Mouse (Mus musculus) kidney, postnatal 0 days (tissue): ENCODE results near the gene Tenm3. TPM values are rescaled to one million over a fixed set of nuclear protein-coding genes. Genes with fewer than 3 reads are reported as not detected.

Source experiments
- ATAC-seq: fragments of 200-750 bp; cut with Nextera tagmentation; replicated peaks from 2 replicates; pipeline ENCODE4 v1.8.0; 2017; ENCODE audit warnings: low read depth, moderate number of reproducible peaks, moderate TSS enrichment, moderate library complexity; ENCODE audit not compliant: low FRiP score
- DNase-seq: peaks from one replicate; pipeline ENCODE4 v3.0.0-alpha.2; 2016; ENCODE audit warnings: low spot score
- H3K27ac ChIP-seq: fragments of 300-500 bp; sonication (generic); 2 replicates; pipeline ENCODE4 v1.5.1; 2014; ENCODE audit warnings: mild to moderate bottlenecking
- H3K27me3 ChIP-seq: fragments of 300-500 bp; sonication (generic); 2 replicates; pipeline ENCODE4 v1.6.1; 2014; ENCODE audit warnings: low read length, mixed read lengths; ENCODE audit not compliant: insufficient read depth
- H3K36me3 ChIP-seq: fragments of 300-500 bp; sonication (generic); 2 replicates; pipeline ENCODE4 v1.6.1; 2014; ENCODE audit warnings: low read length, mixed read lengths; ENCODE audit not compliant: insufficient read depth
- H3K4me1 ChIP-seq: fragments of 300-500 bp; sonication (generic); replicated peaks from 2 replicates; pipeline ENCODE4 v1.6.1; 2014; ENCODE audit warnings: antibody characterized with exemption, low read length, mixed read lengths; ENCODE audit not compliant: insufficient read depth
- H3K4me2 ChIP-seq: fragments of 300-500 bp; sonication (generic); 2 replicates; pipeline ENCODE4 v1.6.1; 2014; ENCODE audit warnings: mild to moderate bottlenecking, low read length, moderate library complexity, mixed read lengths
- H3K4me3 ChIP-seq: fragments of 300-500 bp; sonication (generic); replicated peaks from 2 replicates; pipeline ENCODE4 v1.5.1; 2014; ENCODE audit warnings: low read depth, low read length
- H3K9ac ChIP-seq: fragments of 300-500 bp; sonication (generic); 2 replicates; pipeline ENCODE4 v1.6.1; 2014; ENCODE audit warnings: low read depth, low read length
- H3K9me3 ChIP-seq: fragments of 300-500 bp; sonication (generic); replicated peaks from 2 replicates; pipeline ENCODE4 v1.6.1; 2016; ENCODE audit warnings: low read length, inconsistent platforms, mixed read lengths
- CTCF ChIP-seq: IDR thresholded peaks from 2 replicates; pipeline ENCODE4 v1.5.1; 2016; ENCODE audit warnings: antibody characterized with exemption, low read depth, mild to moderate bottlenecking, moderate library complexity
- WGBS: fragments of 180-500 bp; shearing (Covaris S2); extraction: QIAGEN DNeasy Blood & Tissue Kit; methylation state at CpG from one replicate; pipeline ENCODE4 v1.1.7; 2014; 5-methylcytosine and 5-hydroxymethylcytosine counted together
- polyA plus RNA-seq: library from polyadenylated mRNA; unstranded; fragments of >200 nt; fragmentation: Nextera tagmentation; extraction: Ambion mirVana; gene quantifications from 2 replicates; pipeline ENCODE4 v1.2.1, GENCODE M21; 2015

Gene Tenm3
- polyA plus RNA-seq, 1 experiment from 2014 or later, result 15.3 TPM

DNA sequence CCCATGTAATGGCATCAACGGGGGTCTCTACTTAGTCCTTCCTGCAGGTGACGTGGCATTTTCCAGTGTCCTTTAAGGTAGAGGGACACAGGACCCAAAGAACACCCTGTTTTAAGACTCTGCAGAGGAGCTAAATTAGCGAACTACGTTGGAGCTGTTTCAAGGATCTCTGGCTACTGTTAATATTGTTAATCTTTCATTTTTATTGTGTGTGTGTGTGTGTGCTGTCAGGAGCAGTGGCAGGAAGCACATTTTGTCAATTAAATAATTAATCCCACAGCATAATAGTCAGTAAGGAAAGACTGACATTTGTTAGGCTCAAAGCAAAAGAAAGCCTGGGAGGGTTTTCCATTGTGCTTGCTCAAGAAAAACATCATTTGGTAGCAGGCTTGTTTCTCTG, 172.4 kb downstream of the Tenm3 start:
- Histone ChIP-seq H3K4me2 (no peak overlapping the region), H3K4me3 (no peak overlapping the region), H3K27ac (no peak overlapping the region), H3K36me3 (no peaks in the 10 kb centered on the region), H3K4me1 (no peaks in the 10 kb centered on the region), H3K9ac (no peak overlapping the region), H3K27me3 (no peaks in the 10 kb centered on the region), H3K9me3 (no peaks in the 10 kb centered on the region)
- DNase-seq (peak; percentile 62), ATAC-seq (no peak)
- WGBS, result 39% methylated on average over 4 of the region's 4 CpGs
- no peak for TF ChIP-seq CTCF

DNA sequence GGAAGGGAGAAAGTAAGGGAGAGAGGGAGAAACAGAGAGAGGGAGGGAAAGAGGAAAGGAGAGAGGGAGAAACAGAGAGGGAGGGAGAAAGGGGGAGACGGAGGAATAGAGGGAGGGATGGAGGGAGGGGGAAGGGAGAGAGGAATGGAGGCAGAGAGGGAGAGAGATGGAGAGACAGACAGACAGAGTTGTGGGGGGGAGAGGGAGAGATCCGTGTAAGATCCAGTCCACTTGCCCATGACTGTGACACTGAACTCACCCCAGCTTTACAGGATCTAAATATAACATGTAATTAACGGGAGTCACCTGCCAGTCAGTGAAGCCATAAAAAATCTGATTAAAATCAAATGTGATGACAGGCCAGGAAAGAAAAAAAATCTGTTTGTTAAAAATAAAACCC, 172.9 kb downstream of the Tenm3 start:
- H3K27ac ChIP-seq, result no peak overlapping the region
- no peaks in the 10 kb centered on the region for H3K4me1 ChIP-seq
- no peaks in the 10 kb centered on the region for H3K36me3 ChIP-seq
- ATAC-seq, result no peak
- no peaks in the 10 kb centered on the region for H3K27me3 ChIP-seq
- TF ChIP-seq CTCF, result no peak
- H3K9me3 ChIP-seq, result no peaks in the 10 kb centered on the region
- WGBS, result 16% methylated on average over 3 of the region's 3 CpGs
- H3K4me3 ChIP-seq, result no peak overlapping the region
- no peak overlapping the region for H3K9ac ChIP-seq
- peak; percentile 38 for DNase-seq
- no peak overlapping the region for H3K4me2 ChIP-seq

DNA sequence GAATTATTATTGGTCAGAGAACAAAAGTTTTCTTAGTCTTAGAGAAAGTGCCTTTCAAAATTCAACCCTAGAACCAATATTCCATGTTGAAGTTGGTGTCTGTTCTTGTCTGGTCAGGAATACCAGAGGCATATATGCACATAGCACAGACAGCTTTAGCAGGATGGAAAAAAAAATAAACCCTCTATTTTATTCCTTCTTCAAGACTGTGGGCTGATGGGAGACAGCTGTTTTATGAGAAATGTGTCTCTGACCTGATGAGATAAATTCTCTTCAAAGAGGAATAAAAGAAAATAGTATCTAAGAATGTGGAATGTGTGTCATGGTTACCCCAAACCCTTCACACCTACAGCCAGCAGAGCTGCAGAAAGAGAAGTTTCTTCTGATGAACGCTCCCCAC, 173.4 kb downstream of the Tenm3 start:
- H3K27ac ChIP-seq, result no peak overlapping the region
- ATAC-seq, result no peak
- no peak overlapping the region for H3K9ac ChIP-seq
- DNase-seq, result peak; percentile 59
- WGBS, result 59% methylated on average over 1 of the region's 1 CpGs
- H3K4me1 ChIP-seq, result no peaks in the 10 kb centered on the region
- H3K27me3 ChIP-seq, result no peaks in the 10 kb centered on the region
- no peak overlapping the region for H3K4me3 ChIP-seq
- no peaks in the 10 kb centered on the region for H3K9me3 ChIP-seq
- H3K4me2 ChIP-seq, result no peak overlapping the region
- no peaks in the 10 kb centered on the region for H3K36me3 ChIP-seq
- no peak for TF ChIP-seq CTCF

DNA sequence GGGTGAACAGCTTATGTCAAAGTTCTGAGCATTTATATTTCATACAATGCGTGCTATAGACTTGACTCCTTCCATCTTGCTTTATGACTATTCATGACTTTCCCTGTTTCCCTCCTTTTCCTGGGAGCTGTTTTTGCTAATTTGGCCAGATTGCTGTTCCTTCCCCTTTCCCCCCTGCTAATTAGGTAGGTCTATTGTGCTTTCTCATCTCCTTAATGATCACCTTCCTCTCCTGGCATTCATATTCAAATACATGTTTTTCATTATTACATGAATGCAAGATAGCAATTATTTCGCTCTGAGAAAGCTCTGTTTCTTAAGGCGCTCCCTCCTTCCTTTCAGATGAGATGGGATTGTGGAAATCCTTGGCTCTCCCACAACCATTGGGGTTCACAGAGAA, 178.6 kb downstream of the Tenm3 start:
- Histone ChIP-seq H3K9me3 (no peaks in the 10 kb centered on the region), H3K4me1 (no peaks in the 10 kb centered on the region), H3K36me3 (no peaks in the 10 kb centered on the region), H3K9ac (no peak overlapping the region), H3K27me3 (no peaks in the 10 kb centered on the region), H3K4me2 (no peak overlapping the region), H3K4me3 (no peak overlapping the region), H3K27ac (no peak overlapping the region)
- DNase-seq (no peak), ATAC-seq (no peak)
- TF ChIP-seq CTCF, result no peak
- WGBS, result 95% methylated on average over 3 of the region's 3 CpGs

DNA sequence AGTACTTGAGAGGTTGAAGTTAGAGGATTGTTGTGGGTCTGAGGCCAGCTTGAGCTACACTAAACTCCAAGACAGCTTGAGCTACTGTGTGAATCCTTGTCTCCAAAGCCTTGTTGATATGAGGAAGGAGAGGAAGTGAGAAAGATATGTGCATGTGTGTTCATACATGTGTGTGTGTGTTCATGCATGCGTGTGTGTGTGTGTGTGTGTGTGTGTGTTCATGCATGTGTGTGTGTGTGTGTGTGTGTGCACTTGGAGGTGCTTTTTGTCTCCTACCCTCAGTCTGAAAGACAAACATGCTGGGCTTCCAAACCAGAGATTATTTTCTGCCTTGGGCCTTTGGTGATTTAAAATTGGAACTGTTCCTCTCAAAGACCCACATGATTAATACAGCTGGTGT, 184.5 kb downstream of the Tenm3 start:
- WGBS, result 100% methylated on average over 1 of the region's 1 CpGs
- no peak for ATAC-seq
- no peak overlapping the region for H3K9ac ChIP-seq
- TF ChIP-seq CTCF, result no peak
- no peak overlapping the region for H3K4me2 ChIP-seq
- DNase-seq, result no peak
- no peaks in the 10 kb centered on the region for H3K4me1 ChIP-seq
- H3K27me3 ChIP-seq, result no peaks in the 10 kb centered on the region
- no peaks in the 10 kb centered on the region for H3K36me3 ChIP-seq
- H3K9me3 ChIP-seq, result no peaks in the 10 kb centered on the region
- H3K4me3 ChIP-seq, result no peak overlapping the region
- H3K27ac ChIP-seq, result no peak overlapping the region

DNA sequence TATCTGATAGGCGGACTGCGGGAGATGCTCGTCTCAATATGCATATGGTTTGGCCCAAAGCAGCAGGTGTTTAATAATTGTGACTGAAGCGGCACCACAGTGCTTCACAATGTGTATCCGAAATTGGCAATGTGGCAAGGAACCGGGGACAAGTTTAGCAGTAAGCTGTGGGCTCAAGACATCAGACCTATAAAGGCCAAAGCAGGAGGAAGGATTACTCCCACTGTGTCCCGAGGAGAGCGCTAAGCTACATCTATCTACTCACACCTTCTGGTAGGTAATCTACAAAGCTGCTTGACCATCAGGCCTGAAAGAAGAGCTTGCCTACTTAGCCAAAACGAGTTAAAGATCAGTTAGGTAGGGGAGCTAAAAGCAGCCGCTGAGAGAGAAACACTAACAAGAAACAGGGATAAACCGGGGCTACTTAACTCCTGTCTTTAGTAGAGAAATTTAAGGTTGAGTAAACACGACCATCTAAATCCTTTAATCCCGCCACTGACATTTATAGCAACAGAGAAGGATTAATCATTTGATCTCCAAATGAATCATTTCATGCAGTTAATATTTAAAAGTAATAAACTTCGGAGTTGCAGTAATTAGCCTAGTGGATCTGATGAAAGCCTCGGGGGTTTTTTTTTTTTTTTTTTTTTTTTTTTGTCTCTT, 188.2 kb downstream of the Tenm3 start:
- peak overlapping the region; percentile 11; the same call in 1 of the 2 replicates for H3K4me2 ChIP-seq
- ATAC-seq (no peak), DNase-seq (peak; percentile 68)
- H3K4me3 ChIP-seq, result no peak overlapping the region
- WGBS, result 44% methylated on average over 15 of the region's 15 CpGs
- no peaks in the 10 kb centered on the region for H3K9me3 ChIP-seq
- H3K36me3 ChIP-seq, result no peaks in the 10 kb centered on the region
- no peaks in the 10 kb centered on the region for H3K4me1 ChIP-seq
- no peaks in the 10 kb centered on the region for H3K27me3 ChIP-seq
- H3K9ac ChIP-seq, result no peak overlapping the region
- no peak for TF ChIP-seq CTCF
- no peak overlapping the region for H3K27ac ChIP-seq

DNA sequence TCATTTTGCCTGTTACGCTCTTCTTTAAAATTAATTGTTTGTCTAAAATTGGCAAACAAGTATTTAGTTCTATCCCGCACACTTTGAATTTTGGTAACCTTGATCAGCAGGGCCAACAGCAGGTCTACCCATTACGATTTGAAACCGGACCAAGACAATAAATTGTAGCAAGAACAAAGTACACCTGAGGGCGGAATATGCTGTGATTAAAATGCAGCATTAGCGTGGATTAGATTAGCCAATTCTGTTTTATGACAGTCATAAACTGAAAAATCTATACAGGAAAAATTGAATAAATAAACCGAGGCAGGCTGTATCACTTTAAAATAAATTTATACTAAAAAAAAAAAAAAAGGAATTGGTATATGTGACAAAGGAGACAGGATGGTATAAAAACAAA, 193.9 kb downstream of the Tenm3 start:
- no peak for TF ChIP-seq CTCF
- Histone ChIP-seq H3K4me2 (no peak overlapping the region), H3K4me1 (no peaks in the 10 kb centered on the region), H3K9me3 (no peaks in the 10 kb centered on the region), H3K9ac (no peak overlapping the region), H3K27ac (no peak overlapping the region), H3K27me3 (no peaks in the 10 kb centered on the region), H3K36me3 (no peaks in the 10 kb centered on the region), H3K4me3 (no peak overlapping the region)
- WGBS, result 83% methylated on average over 7 of the region's 7 CpGs
- ATAC-seq (no peak), DNase-seq (no peak)
